Mouse (Mus musculus): ENCODE measurements around the gene Fras1. TPM values are rescaled to one million over a fixed set of nuclear protein-coding genes. Genes with fewer than 3 reads are reported as not detected.

Fras1 gene
- total RNA-seq (2021) = 10 to 100 TPM; 12.1 to 26.7 TPM
- long read RNA-seq, experiment 1 = 0 reads
- long read RNA-seq, experiment 2, partial matches to known transcripts = 2 of 4 reads
- long read RNA-seq, experiment 2, other reads (novel, unspliced or antisense) = 1 of 4 reads

DNA sequence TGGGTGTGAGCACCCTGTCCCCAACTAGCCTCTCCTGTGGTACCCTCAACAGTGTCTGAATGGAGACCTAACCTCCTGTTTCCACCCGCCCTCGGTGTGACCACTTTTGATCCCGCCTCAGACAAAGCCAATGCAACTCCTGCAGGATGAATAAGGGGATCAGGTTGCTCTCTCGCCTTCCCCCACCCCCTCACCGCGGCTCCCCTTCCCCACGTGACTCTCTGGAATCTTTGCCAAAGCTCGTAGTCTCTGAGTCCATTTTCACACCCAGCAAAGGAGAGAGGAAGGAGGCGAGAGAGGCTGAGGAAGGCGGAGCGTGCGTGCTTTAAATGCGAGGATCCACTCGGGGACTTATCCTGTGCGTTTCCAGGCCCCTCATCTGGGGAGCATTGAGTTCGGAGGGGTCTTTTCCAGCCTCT lies at the start of gene Fras1:
Fras1 (plus strand) TSS at position 389 of the 419 bp plus-strand sequence.
- no peak for DNase-seq (ENCODE audit: low spot score in 2 of 2)

- no peak for DNase-seq (ENCODE audit: low spot score in 2 of 2)
Observed at GRCm38 (mm10) chr5:96331048-96331737, 42.6 kb upstream of the Fras1 start.

DNA sequence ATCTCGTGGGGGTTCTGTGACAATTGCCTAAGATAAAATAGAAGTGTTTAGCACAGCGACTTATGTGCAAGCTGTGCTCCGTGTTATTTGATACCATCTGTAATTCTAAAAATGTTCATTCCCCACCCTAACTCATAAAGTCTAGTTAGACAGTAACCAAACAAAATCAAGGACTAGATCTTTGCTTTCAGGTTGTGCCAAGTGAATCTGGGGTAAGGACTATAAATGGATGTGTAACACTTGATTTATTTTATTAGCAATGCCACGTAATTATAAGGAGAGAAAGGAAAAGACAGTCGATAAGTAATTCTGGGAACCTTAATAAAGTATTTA lies 42.1 kb upstream of the Fras1 start:
- no peak for DNase-seq (ENCODE audit: low spot score in 2 of 2)

DNA sequence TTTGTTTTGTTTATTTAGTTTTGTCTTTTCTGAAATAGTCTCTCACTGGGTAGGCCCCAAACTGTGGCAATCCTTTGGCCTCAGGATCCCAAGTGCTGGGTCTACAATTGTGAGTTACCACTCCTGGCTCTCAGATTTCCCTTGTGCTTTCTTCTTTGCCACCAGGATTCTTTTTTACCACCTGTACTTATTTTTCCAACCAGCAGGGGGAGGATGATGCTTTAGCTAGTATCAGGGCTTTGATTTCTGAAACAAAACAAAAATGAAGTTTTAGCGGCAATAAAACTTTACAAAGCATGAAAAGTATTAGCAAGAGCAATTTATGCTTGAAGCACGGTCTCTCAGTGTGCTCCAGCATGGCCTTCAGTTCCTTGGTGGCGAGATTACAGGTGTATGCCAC lies 39.8 kb upstream of the Fras1 start:
- DNase-seq (ENCODE audit: low spot score in 2 of 2) = no peak

GRCm38 (mm10) chr5:96340564-96340963 lies 33.2 kb upstream of the Fras1 start:
- no peak for DNase-seq (ENCODE audit: low spot score in 2 of 2)

- no peak for DNase-seq (ENCODE audit: low spot score in 2 of 2)
Observed at GRCm38 (mm10) chr5:96344983-96345382, 28.8 kb upstream of the Fras1 start.

DNA sequence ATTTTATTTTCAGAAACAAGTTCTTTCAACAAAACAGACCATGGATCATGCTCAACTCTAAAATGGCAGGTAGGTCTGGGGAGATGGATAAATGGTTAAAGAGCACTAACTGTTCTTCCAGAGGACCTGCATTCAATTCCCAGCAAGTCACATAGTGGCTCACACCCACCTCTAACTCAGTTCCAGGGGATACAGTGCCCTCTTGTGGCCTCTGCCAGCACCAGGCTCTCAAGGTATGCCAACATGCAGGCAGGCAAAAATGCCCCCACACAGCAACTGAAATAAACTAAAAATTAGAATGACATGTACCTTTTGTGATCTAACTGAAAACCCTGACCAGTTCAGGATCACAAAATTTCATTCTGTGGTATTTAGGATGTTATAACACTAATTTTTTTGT lies 21.8 kb upstream of the Fras1 start:
- DNase-seq (ENCODE audit: low spot score in 2 of 2) = no peak

- no peak for DNase-seq (ENCODE audit: low spot score in 2 of 2)
Observed at GRCm38 (mm10) chr5:96363950-96364349, 9.8 kb upstream of the Fras1 start.

DNA sequence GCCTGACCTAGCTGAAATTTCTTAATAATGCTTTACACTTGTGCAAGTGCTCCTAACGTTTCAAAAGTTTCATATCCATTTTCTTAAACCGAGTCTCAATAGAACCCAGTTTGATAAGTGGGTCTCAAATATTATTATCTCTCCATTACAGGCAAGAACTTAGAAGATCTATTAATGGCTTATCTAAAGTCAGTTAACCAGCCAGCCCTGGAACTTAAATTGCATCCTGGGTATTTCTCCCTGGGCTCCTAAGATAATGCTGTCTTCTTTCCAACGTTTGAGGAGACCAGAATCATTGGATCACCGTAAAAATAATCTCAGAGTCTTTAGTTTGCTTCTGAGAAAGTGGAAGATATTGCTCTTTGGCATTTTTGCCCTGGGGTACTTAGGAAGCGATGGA lies 8.2 kb upstream of the Fras1 start:
- DNase-seq (ENCODE audit: low spot score in 2 of 2) = no peak

DNA sequence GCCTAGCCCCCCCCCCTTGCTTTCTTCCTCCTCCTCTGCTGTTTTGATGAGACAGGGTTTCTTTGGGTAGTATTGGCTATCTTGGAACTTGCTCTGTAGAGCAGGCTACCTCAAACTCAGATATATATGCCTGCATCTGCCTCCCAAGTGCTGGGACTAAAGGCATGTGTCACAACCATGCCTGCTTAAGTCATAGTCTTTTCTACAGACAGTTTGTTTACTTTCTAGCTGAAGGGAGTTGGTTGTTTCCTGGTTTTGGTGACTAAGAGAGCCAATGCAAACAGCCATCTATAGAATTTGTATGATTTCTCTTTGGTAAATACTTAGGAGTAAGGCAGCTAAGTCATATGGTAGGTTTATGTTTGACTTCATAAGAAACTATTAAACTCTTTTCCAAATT lies 6.5 kb upstream of the Fras1 start:
- no peak for DNase-seq (ENCODE audit: low spot score in 2 of 2)

GRCm38 (mm10) chr5:96373106-96373505 lies 649 bp upstream of the Fras1 start:
- no peak for DNase-seq (ENCODE audit: low spot score in 2 of 2)

DNA sequence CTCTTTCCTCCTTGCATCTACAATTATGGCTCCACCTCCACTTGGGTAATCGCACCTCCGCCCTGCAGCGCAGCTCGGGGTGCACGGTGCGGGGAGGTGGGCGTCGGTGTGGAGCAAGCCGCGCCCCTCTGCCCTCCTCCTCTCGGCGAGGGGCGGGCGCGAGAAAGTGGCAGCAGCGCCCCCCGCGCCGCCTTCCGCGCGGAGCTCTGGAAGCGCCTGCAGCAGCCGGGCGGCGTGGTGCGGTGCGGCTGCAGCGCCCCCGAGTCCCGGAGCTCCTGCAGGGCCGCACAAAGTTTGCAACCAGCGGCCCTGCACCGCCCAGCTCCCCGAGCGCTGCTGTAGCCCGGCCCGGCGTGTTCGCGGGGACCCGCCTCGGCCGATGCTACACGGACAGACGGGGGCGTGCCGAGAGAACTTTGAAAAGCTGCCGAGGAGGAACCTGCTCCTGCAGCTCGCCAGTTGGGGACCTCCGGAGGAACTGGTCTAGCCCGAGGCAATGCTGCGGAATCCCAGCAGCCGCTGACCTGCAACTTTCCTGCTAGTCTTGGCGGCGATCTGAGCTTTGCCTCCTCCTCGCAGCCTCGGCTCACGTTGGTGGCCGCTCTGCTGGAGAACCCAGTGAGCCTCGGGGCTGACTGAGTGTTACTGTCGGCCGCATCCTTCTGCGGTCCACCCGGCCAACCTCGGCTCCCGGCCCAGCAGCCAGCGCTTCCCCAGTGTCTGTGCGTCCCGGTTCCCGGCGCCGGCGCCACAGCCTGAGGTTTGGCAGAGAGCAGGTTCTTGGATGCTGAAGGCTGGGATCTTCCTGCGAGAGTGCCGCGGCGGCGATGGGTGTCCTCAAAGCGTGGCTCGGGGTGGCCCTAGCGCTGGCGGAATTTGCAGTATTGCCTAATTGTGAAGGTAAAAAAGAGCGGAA lies 489 bp downstream of the Fras1 start:
- peak; percentile 18 to 22 for DNase-seq (ENCODE audit: low spot score in 2 of 2)

- DNase-seq (ENCODE audit: low spot score in 2 of 2) = no peak
Observed at GRCm38 (mm10) chr5:96375391-96375831, 1.7 kb downstream of the Fras1 start.

- DNase-seq (ENCODE audit: low spot score in 2 of 2) = no peak
Observed at GRCm38 (mm10) chr5:96376216-96376615, 2.5 kb downstream of the Fras1 start.

GRCm38 (mm10) chr5:96386138-96386933 lies 12.6 kb downstream of the Fras1 start:
- DNase-seq (ENCODE audit: low spot score in 2 of 2) = no peak

- DNase-seq (ENCODE audit: low spot score in 2 of 2) = no peak
Observed at GRCm38 (mm10) chr5:96388306-96388705, 14.6 kb downstream of the Fras1 start.

DNA sequence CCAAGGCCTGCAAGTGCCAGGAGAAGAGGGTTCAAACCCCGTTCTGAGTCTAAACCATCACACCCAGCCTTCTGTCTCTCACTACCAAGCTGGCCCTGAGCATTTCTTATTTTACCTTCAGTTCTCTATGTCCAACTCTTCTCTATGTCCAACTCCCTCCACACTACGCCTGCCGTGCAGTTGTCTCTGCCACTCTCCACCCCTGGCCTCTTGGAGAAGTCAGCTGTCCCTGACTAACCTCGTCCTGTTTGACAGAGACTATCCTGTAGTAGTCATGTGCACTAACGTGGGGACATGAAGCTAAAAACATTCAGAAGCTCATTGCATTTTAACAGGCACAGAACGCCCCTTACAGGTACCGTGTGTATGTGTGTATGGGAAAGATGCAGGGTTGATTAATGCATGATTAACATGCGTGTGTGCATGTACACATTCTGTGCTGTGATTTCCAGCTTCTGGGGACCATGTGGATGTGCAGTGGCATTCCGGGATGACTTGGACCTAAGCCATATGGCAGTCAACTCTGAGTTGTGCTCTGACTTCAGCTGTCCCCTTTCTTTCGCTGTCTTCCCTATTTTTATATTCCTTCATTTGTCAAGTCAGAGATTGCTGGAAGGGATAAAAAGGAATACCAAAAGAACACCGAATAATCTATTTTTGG lies 16.3 kb downstream of the Fras1 start:
- no peak for DNase-seq (ENCODE audit: low spot score in 2 of 2)

DNA sequence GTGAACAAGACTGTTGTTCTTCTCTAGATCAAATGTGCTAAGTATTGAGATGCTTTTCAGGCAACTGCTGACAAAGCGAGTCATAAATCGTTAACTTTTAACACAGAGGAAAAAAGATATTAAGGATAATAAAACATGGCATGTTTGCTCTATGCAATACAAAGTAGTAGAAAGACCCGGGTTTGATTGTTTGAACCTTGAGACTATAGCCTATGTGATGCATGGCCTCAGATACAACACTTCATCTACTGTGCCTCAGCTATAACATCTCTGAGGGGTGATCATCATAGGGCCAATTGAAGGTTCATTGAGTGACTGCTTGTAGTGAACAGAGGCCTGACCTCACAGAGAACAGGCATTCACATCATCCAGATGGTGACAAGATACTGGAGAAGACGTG lies 17.3 kb downstream of the Fras1 start:
- DNase-seq (ENCODE audit: low spot score in 2 of 2) = no peak

- DNase-seq (ENCODE audit: low spot score in 2 of 2) = no peak
Observed at GRCm38 (mm10) chr5:96394947-96395346, 21.2 kb downstream of the Fras1 start.

GRCm38 (mm10) chr5:96395786-96396650 lies 22.3 kb downstream of the Fras1 start:
- DNase-seq (ENCODE audit: low spot score in 2 of 2) = no peak

All from adrenal gland, postnatal 4 days (tissue).